ENCODE assay signal across 8 mouse cellular contexts in the genomic region with DNA sequence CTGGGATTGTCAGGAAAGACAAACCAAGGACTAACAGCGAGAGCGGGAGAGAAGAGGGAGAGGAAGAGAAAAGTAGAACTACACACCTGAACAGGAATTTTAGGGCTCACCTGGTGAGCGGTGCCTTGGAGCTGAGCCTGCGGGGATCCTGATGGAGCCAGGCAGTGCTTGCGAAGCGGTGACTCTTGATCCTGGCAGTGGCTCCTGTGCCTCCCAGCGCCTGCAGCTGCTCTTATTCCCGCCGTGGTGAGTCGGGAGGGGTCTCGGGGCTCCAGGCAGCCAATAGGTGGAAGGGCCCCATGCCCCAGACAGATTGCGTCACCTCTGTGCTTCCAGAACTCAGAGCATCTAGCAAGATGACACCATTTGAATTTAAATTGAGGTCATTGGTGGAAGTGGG. TPM values are rescaled to one million over a fixed set of nuclear protein-coding genes. Genes with fewer than 3 reads are reported as not detected.
DNase-seq lines count a peak whose midpoint lies in the region; ATAC-seq and TF ChIP-seq lines count a peak whose summit lies in the region.

TSS of gene Calca (minus strand) at position 256 of the 400 bp plus-strand sequence.

- H3K4me1 ChIP-seq in heart, embryonic 14.5 days (ENCODE audit: control insufficient read depth in 2 of 2, insufficient read depth in 2 of 2, low read length in 2 of 2) = peaks cover 0 to 6% of the 10 kb centered on the region in 2 experiments; a peak in 1 of 4 replicates
- peaks cover 5 to 13% of the 10 kb centered on the region in 2 experiments; a peak in 2 of 4 replicates for H3K4me1 ChIP-seq in ES-E14 (ENCODE audit: control insufficient read depth in 2 of 2, insufficient read depth in 2 of 2, low read length in 2 of 2, poor library complexity in 1 of 2)
- H3K4me1 ChIP-seq in hindbrain, embryonic 14.5 days (replicated peaks; ENCODE audit: control insufficient read depth, insufficient read depth, low read length) = no peaks in the 10 kb centered on the region
- H3K4me1 ChIP-seq in liver, postnatal 0 days (ENCODE audit: insufficient read depth) = peaks cover 5% of the 10 kb centered on the region
- no peaks in the 10 kb centered on the region; the same call in 1 of the 2 replicates for H3K4me1 ChIP-seq in small intestine, adult 2 months (ENCODE audit: control insufficient read depth, insufficient read depth, insufficient read length, low read length)

- H3K27ac ChIP-seq in heart, embryonic 14.5 days (replicated peaks in 1 of 2; ENCODE audit: control insufficient read depth in 1 of 2, insufficient read depth in 1 of 2, low read depth in 2 of 2, low read length in 2 of 2) = no peak within 1 kb of the TSS
- no peak within 1 kb of the TSS for H3K27ac ChIP-seq in ES-E14 (ENCODE audit: insufficient read depth, low read depth, low read length, poor library complexity, severe bottlenecking)
- no peak within 1 kb of the TSS for H3K27ac ChIP-seq in hindbrain, embryonic 14.5 days
- no peak within 1 kb of the TSS for H3K27ac ChIP-seq in liver, postnatal 0 days (ENCODE audit: low read depth)
- no peak within 1 kb of the TSS for H3K27ac ChIP-seq in small intestine, adult 2 months (ENCODE audit: insufficient read depth, low read depth, low read length)

- intact Hi-C loops in left cerebral cortex, postnatal 36 days (cut with DNase I) = no loop called here

- no peak for ATAC-seq in heart, embryonic 14.5 days (ENCODE audit: insufficient number of reproducible peaks, insufficient read depth, low FRiP score, low read depth)
- ATAC-seq in hindbrain, embryonic 14.5 days (ENCODE audit: low FRiP score) = no peak
- no peak for ATAC-seq in liver, postnatal 0 days

- no peak for DNase-seq in heart, adult 11 months
- peak; percentile 15 for DNase-seq in ES-E14 (ENCODE audit: low read depth, low spot score)
- peak; percentile 68 for DNase-seq in embryo, embryonic 10.5 days (ENCODE audit: low spot score)
- DNase-seq in hindbrain, embryonic 14.5 days (ENCODE audit: low spot score) = no peak
- DNase-seq in liver, postnatal 0 days = no peak
- no peak for DNase-seq in left cerebral cortex, postnatal 36 days (ENCODE audit: low spot score in 2 of 2)

- peak within 1 kb of the TSS; percentile 80 for H3K4me2 ChIP-seq in heart, embryonic 14.5 days (ENCODE audit: low read length)
- peak within 1 kb of the TSS; percentile 82 for H3K4me2 ChIP-seq in hindbrain, embryonic 14.5 days (replicated peaks)
- peak within 1 kb of the TSS; percentile 69 for H3K4me2 ChIP-seq in liver, postnatal 0 days (ENCODE audit: low read depth, low read length)

- no peaks in the 10 kb centered on the region for H3K9me3 ChIP-seq in heart, embryonic 14.5 days (ENCODE audit: control insufficient read depth, low read length)
- no peaks in the 10 kb centered on the region for H3K9me3 ChIP-seq in ES-E14 (ENCODE audit: control insufficient read depth, insufficient read depth, low read depth, low read length)
- H3K9me3 ChIP-seq in hindbrain, embryonic 14.5 days (ENCODE audit: control insufficient read depth, low read length) = no peaks in the 10 kb centered on the region
- no peaks in the 10 kb centered on the region for H3K9me3 ChIP-seq in liver, postnatal 0 days (ENCODE audit: low read length)

- peak within 1 kb of the TSS; percentile 49 for H3K9ac ChIP-seq in heart, embryonic 14.5 days (ENCODE audit: low read length)
- peak within 1 kb of the TSS; percentile 46 for H3K9ac ChIP-seq in ES-E14 (ENCODE audit: insufficient read depth, low read depth, low read length, poor library complexity, severe bottlenecking)
- H3K9ac ChIP-seq in hindbrain, embryonic 14.5 days = peak within 1 kb of the TSS; percentile 40
- no peak within 1 kb of the TSS; the same call in 1 of the 2 replicates for H3K9ac ChIP-seq in liver, postnatal 0 days (replicated peaks)

- no peak for TF ChIP-seq EP300 in liver, postnatal 0 days (IDR thresholded peaks at IDR 0.05; ENCODE audit: low read depth)

- in situ Hi-C loops in ES-E14 (cut with MboI; ENCODE audit: low sequenced_read_pairs in 2 of 2, unreplicated experiment in 2 of 2) = no loop called here

- peak within 1 kb of the TSS; percentile 42 to 49 for H3K4me3 ChIP-seq in heart, embryonic 14.5 days (ENCODE audit: control insufficient read depth in 1 of 2, insufficient read depth in 1 of 2, low read depth in 1 of 2, low read length in 2 of 2)
- H3K4me3 ChIP-seq in ES-E14 (ENCODE audit: insufficient read depth in 1 of 2, low read depth in 1 of 2, low read length in 2 of 2, poor library complexity in 1 of 2, severe bottlenecking in 1 of 2) = peak within 1 kb of the TSS; percentile 55 to 71
- peak within 1 kb of the TSS; percentile 29 for H3K4me3 ChIP-seq in hindbrain, embryonic 14.5 days (replicated peaks; ENCODE audit: low read length)
- H3K4me3 ChIP-seq in liver, postnatal 0 days (ENCODE audit: low read depth, low read length) = peak within 1 kb of the TSS; percentile 42
- H3K4me3 ChIP-seq in small intestine, adult 2 months (ENCODE audit: low read depth, low read length) = peak within 1 kb of the TSS; percentile 40

- no peak for TF ChIP-seq POLR2A in small intestine, adult 2 months (IDR thresholded peaks at IDR 0.05; ENCODE audit: low read depth, low read length)

- WGBS in heart, embryonic 14.5 days = under 1% methylated on average over 12 of the region's 12 CpGs
- under 1% methylated on average over 12 of the region's 12 CpGs for WGBS in hindbrain, embryonic 14.5 days
- 3% methylated on average over 12 of the region's 12 CpGs for WGBS in liver, postnatal 0 days (ENCODE audit: insufficient replicate concordance)
- WGBS in small intestine, adult 2 months = 4% methylated on average over 12 of the region's 12 CpGs

- no peak for TF ChIP-seq CTCF in liver, postnatal 0 days (IDR thresholded peaks at IDR 0.05; ENCODE audit: low read depth)
- TF ChIP-seq CTCF in small intestine, adult 2 months (IDR thresholded peaks at IDR 0.05; ENCODE audit: extremely low read depth, insufficient read length, insufficient replicate concordance, low read depth, low read length) = no peak

- no peaks in the 10 kb centered on the region for H3K36me3 ChIP-seq in heart, embryonic 14.5 days (ENCODE audit: control insufficient read depth, insufficient read depth, low read length)
- no peaks in the 10 kb centered on the region for H3K36me3 ChIP-seq in ES-E14 (ENCODE audit: control insufficient read depth, insufficient read depth, low read length, poor library complexity, severe bottlenecking)
- H3K36me3 ChIP-seq in hindbrain, embryonic 14.5 days (replicated peaks; ENCODE audit: control insufficient read depth, insufficient read depth) = no peaks in the 10 kb centered on the region
- no peaks in the 10 kb centered on the region for H3K36me3 ChIP-seq in liver, postnatal 0 days (replicated peaks; ENCODE audit: insufficient read depth, low read length)
- H3K36me3 ChIP-seq in small intestine, adult 2 months (ENCODE audit: control insufficient read depth, insufficient read depth, low read length) = no peaks in the 10 kb centered on the region

- peaks cover 29% of the 10 kb centered on the region for H3K27me3 ChIP-seq in heart, embryonic 14.5 days (ENCODE audit: control insufficient read depth, insufficient read depth, low read length)
- no peaks in the 10 kb centered on the region; the same call in 1 of the 2 replicates for H3K27me3 ChIP-seq in hindbrain, embryonic 14.5 days (ENCODE audit: control insufficient read depth, insufficient read depth, low read length)
- peaks cover 30% of the 10 kb centered on the region for H3K27me3 ChIP-seq in liver, postnatal 0 days (ENCODE audit: insufficient read depth, low read length)
- H3K27me3 ChIP-seq in small intestine, adult 2 months (ENCODE audit: control insufficient read depth, insufficient read depth, low read length) = peaks cover 10% of the 10 kb centered on the region

TF ChIP-seq in ES-E14, 5 proteins besides CTCF, POLR2A, EP300 and RAD21:
- TF ChIP-seq MAFK (IDR thresholded peaks at IDR 0.05; ENCODE audit: insufficient read depth, low read depth, low read length) (no peak), HCFC1 (IDR thresholded peaks at IDR 0.05; ENCODE audit: borderline replicate concordance, insufficient read depth, low read length) (no peak), ZNF384 (IDR thresholded peaks at IDR 0.05; ENCODE audit: low read depth, low read length) (no peak), ZC3H11A (IDR thresholded peaks at IDR 0.05; ENCODE audit: borderline replicate concordance, low read depth, low read length) (no peak), CHD2 (IDR thresholded peaks at IDR 0.05; ENCODE audit: low read depth, low read length) (no peak)

RNA-seq across cellular contexts. Expression of gene Calca, which starts in this region (rescaled TPM):
- polyA plus RNA-seq in heart, embryonic 14.5 days (2014; fragmentation: Nextera tagmentation; extraction: Ambion mirVana) = 6.0 and 8.7 TPM in 2 replicates
- 30.6 and 81.7 TPM in 2 replicates for total RNA-seq in ES-E14 (2012; rRNA removed)
- polyA plus RNA-seq in hindbrain, embryonic 14.5 days (2014; fragmentation: Nextera tagmentation; extraction: Ambion mirVana) = 23.1 and 28.3 TPM in 2 replicates
- polyA plus RNA-seq in liver, postnatal 0 days (2015; fragmentation: Nextera tagmentation; extraction: Ambion mirVana) = 0.15 TPM in 1 of 2 replicates, not detected in the other
- polyA plus RNA-seq in small intestine, adult 2 months (2012; rRNA removed) = not detected in 2 replicates
- total RNA-seq in left cerebral cortex, postnatal 36 days (2021) = 1 to 10 TPM; 1.3 to 1.7 TPM

Comparison
In these comparisons a context has a peak if more than half of its experiments do, and no peak if none do; other contexts are left out.
1. RNA of gene Calca (total RNA-seq): 30.6 to 81.7 TPM in ES-E14; 1.3 to 1.7 TPM in left cerebral cortex, postnatal 36 days; every median in the first group is over 10 times any median in the second.
2. DNase-seq: peak in ES-E14 (single experiment) and embryo, embryonic 10.5 days (single experiment); none in heart, adult 11 months (single experiment), hindbrain, embryonic 14.5 days (single experiment), liver, postnatal 0 days (single experiment) and left cerebral cortex, postnatal 36 days (0 of 2).
3. Peak in every context shown above with its lines, with median percentiles within 50 percentile points of each other: H3K4me2 ChIP-seq and H3K4me3 ChIP-seq.